Mouse (Mus musculus): Measurements from ENCODE around the gene Cdc37. TPM values are rescaled to one million over a fixed set of nuclear protein-coding genes. Genes with fewer than 3 reads are reported as not detected.
A peak's percentile ranks its signal among the peaks of the same experiment; 100 is the strongest.

Gene Cdc37
- polyA plus RNA-seq, 1 experiment from 2014 or later = 228 TPM

DNA sequence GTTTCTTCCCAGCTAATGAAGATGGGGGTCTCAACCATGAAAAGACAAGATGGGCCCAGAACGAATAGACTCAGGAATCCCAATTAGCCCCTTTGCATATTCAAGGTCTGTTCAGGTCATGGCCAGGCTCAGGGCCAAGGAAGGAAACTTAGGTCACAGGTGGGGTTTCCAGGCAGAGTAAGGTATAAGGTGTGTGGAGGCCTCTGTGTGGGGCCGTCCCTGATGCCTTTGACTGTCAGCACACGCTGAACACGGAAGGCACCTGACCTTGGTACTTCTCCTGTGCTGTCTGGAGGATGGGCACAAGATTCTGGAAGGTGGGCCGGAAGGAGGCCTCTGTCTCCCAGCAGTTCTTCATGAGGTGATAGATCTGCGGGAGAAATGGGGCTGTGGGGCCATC is 45.0 kb downstream of the Cdc37 start:
- Histone ChIP-seq H3K4me3 (no peak overlapping the region), H3K27me3 (no peaks in the 10 kb centered on the region), H3K9ac (no peak overlapping the region), H3K4me2 (no peak overlapping the region), H3K9me3 (no peaks in the 10 kb centered on the region), H3K36me3 (peaks cover 32% of the 10 kb centered on the region), H3K4me1 (replicated peaks) (no peaks in the 10 kb centered on the region), H3K27ac (replicated peaks) (no peak overlapping the region)
- no peak for ATAC-seq (ENCODE audit: low read depth)
- WGBS = 90% methylated on average over 6 of the region's 6 CpGs

DNA sequence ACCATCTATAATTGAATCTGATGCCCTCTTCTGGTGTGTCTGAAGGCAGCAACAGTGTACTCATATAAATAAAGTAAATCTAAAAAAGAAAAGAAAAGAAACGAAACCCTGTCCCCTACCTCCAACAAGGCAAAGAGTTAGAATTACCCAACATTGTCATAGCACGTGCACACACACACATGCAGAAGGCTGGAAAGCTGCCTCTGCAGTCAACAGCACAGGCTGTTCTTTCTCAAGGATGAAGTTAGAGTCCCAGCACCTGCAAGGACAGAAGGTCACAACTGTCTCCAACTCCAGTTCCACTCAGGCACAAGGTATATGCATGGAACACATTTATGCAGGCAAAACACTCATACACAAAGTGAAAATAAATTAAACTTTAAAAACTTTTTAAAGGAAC is 47.7 kb downstream of the Cdc37 start:
- H3K9ac ChIP-seq = no peak overlapping the region
- H3K9me3 ChIP-seq = no peaks in the 10 kb centered on the region
- H3K36me3 ChIP-seq = peaks cover 13% of the 10 kb centered on the region; the same call in 1 of the 2 replicates
- ATAC-seq (ENCODE audit: low read depth) = no peak
- no peaks in the 10 kb centered on the region for H3K4me1 ChIP-seq (replicated peaks)
- H3K4me3 ChIP-seq = no peak overlapping the region
- no peak overlapping the region for H3K4me2 ChIP-seq
- H3K27ac ChIP-seq (replicated peaks) = no peak overlapping the region
- H3K27me3 ChIP-seq = no peaks in the 10 kb centered on the region
- 89% methylated on average over 2 of the region's 2 CpGs for WGBS

DNA sequence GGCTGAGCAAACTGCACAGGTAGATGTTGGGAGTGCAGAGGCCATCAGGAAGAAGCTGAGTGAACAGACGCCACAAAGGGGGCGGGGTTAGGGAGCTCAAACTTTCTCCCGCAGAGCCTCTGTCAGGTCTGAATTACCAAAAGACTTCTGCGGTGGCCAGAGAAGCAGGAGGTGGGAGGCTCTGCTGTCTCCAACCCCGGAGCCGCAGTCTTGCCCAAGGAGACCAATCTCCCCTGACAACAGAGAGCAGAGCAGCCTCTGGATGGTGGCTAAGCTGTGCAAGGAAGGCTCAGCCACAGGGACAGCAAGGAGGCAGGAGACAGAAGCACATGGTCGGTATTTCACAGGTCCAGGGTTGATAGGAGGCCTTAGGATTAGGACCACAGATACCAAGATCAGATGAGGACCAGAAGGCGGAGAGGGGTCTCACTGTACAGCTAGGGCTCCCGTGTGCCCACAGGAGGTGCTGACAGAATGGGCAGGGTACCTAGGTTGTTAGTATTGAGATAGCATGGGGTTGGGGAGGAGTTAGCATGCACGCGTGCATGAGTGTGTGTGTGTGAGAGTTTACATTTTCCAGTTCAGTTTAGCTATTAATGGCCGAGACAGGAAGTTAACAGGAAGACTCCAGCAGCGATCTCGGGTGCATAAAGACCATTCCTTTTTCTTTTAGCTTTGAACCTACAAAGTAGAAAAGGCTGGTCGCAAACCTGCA is 49.2 kb downstream of the Cdc37 start:
- H3K9me3 ChIP-seq = no peaks in the 10 kb centered on the region
- H3K4me2 ChIP-seq = no peak overlapping the region
- H3K9ac ChIP-seq = 0 out of 2 replicates have a peak overlapping the region, but pooled peaks have one; percentile 17
- H3K4me1 ChIP-seq (replicated peaks) = no peaks in the 10 kb centered on the region
- no peaks in the 10 kb centered on the region for H3K27me3 ChIP-seq
- peaks cover 10% of the 10 kb centered on the region; the same call in 1 of the 2 replicates for H3K36me3 ChIP-seq
- no peak for ATAC-seq (ENCODE audit: low read depth)
- H3K27ac ChIP-seq (replicated peaks) = no peak overlapping the region
- H3K4me3 ChIP-seq = no peak overlapping the region
- WGBS = 47% methylated on average over 15 of the region's 15 CpGs

DNA sequence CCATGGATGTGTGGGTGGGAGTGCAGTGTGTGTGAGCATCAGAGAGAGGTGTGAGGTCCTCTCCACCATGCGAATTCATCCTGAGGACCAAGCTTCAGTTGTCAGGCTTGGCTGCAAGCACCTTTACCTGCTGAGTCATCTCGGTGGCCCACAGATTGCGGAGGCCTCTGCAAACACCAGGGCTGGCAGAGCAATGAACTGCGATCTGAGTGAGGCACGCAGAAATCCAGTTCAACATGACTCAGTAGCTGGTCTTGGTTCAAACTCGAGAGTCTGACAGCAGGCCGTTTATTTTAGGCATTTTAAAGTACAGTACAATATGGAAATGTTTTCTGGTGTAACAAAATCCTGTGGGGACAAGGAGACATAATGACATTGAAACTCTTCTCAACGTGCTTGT is 52.0 kb downstream of the Cdc37 start:
- no peaks in the 10 kb centered on the region for H3K9me3 ChIP-seq
- no peak overlapping the region for H3K27ac ChIP-seq (replicated peaks)
- 85% methylated on average over 8 of the region's 8 CpGs for whole genome bisulfite sequencing
- no peak overlapping the region for H3K4me3 ChIP-seq
- no peaks in the 10 kb centered on the region for H3K36me3 ChIP-seq
- no peaks in the 10 kb centered on the region for H3K27me3 ChIP-seq
- no peak overlapping the region for H3K9ac ChIP-seq
- no peak for ATAC-seq (ENCODE audit: low read depth)
- H3K4me1 ChIP-seq (replicated peaks) = no peaks in the 10 kb centered on the region
- no peak overlapping the region for H3K4me2 ChIP-seq

DNA sequence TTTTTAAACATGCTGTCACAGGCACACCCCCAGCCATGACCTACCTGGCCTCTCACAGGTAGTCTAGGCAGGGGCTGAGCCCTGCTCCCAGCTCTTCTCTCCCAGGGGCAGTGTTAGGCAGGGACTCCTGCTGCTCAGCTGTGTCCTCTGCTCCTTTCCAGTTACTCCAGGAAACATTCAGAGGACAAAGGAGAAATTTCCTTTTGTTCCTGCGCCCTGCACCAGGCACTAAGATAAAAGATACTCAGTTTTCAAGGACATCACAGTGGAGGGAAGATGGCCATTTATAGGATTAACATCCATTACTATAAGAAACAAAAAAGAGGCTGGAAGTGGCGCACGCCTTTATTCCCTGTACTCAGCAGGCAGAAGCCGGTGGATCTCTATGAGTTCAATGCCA is 53.8 kb downstream of the Cdc37 start:
- Histone ChIP-seq H3K4me1 (replicated peaks) (peaks cover 5% of the 10 kb centered on the region), H3K4me2 (no peak overlapping the region), H3K36me3 (no peaks in the 10 kb centered on the region), H3K27ac (replicated peaks) (no peak overlapping the region), H3K4me3 (no peak overlapping the region), H3K9ac (no peak overlapping the region), H3K9me3 (no peaks in the 10 kb centered on the region), H3K27me3 (no peaks in the 10 kb centered on the region)
- 83% methylated on average over 4 of the region's 4 CpGs for WGBS
- no peak for ATAC-seq (ENCODE audit: low read depth)

DNA sequence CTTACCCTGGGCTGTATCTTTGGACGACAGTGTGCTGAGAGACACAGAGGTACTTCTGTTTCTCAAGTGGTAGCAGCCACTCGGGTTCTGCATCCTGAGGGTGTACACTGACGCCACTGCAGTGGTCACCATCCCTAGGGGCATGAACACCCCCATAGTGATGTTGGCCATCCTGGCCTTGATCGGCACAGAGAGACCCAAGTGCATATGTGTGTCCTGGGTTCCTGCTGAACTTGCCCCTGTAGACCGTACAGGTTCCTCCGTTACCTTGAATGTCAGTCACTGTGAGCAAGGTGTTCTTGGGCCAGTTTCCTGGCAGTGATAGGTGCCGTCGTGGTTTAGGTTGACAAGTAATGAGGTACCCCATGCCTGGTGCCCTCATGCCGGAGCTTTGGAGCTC is 56.4 kb downstream of the Cdc37 start:
- Histone ChIP-seq H3K9ac (no peak overlapping the region), H3K4me2 (no peak overlapping the region), H3K27ac (replicated peaks) (no peak overlapping the region), H3K27me3 (no peaks in the 10 kb centered on the region), H3K4me3 (no peak overlapping the region), H3K4me1 (replicated peaks) (peaks cover 23% of the 10 kb centered on the region), H3K36me3 (peaks cover 18% of the 10 kb centered on the region), H3K9me3 (no peaks in the 10 kb centered on the region)
- no peak for ATAC-seq (ENCODE audit: low read depth)
- 94% methylated on average over 9 of the region's 9 CpGs for WGBS

DNA sequence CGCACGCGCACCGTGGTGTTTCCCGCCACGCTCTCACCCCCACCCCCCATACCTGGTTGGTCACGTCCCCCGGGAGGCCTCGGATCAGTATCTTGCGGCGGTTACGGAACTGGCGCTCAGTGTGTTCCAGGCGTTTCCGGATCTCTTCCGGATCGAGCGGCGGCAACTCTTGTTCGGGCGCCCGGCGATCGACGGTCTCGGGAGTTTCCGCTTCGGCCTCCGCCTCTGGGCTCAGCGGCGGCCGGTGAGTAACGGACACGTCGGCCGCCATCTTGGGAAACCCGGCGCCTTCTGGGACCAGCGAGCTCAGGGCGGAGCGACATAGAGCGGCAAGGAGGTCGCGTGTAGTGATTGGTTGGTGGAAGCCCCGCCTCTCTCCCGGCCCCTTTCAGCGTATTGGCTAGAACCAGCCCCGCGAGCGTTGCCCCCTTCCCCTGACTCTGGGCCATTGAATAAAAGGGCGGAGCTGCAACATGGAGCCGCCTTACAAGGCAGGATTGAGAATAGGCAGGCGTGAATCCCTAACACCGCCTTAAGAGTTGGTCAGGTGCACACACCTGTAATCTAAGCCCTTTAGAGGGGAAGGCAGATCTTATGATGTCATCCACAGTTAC is 58.0 kb downstream of the Cdc37 start, which contains the start of the genes Gm38431 and Raver1:
Gm38431 (minus strand) TSS at position 291 of the 614 bp plus-strand sequence.
Raver1 (minus strand) TSS at position 302 of the 614 bp plus-strand sequence.
- Histone ChIP-seq H3K4me2 (peak within 1 kb of the TSS; percentile 90), H3K27me3 (no peaks in the 10 kb centered on the region), H3K9ac (peak within 1 kb of the TSS; percentile 80), H3K36me3 (peaks cover 34% of the 10 kb centered on the region), H3K9me3 (no peaks in the 10 kb centered on the region), H3K4me1 (replicated peaks) (peaks cover 23% of the 10 kb centered on the region), H3K27ac (replicated peaks) (peak within 1 kb of the TSS; percentile 86), H3K4me3 (peak within 1 kb of the TSS; percentile 59)
- peak; percentile 99 for ATAC-seq (ENCODE audit: low read depth)
- WGBS = under 1% methylated on average over 54 of the region's 54 CpGs

DNA sequence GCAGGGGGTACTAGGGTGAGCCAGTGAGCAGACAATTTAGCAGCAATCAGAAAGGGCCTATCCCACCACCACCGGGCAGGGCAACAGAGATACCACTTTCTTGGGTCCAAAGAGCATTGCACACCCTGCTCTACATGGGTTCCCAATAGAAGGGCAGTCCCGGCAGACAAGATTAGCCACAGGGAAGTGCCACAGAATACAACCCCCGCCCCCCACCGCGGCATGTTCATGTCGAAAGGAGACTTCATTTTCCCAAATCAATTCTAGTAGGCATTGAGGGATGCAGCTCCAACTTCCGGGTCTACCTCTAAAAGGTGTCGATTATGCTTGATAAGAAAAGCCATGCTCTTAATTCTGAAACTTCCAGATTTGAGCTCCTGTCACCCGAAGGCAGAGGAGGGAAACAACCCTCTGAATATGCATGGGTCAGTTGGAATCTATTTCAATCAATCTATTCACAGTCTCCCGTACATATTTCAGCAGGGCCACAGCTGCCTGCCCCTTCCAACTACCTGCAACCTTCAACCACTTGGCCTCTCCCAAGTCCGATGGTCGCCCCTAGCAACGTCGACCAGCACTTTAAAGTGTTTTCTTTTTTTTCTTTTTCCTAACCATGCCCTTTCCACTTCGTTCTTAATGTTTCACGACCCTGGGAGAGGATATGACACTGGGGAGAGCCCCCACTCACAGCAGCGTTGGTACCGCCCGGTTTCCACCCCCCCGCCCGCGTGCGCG is 58.6 kb downstream of the Cdc37 start:
- H3K27me3 ChIP-seq = no peaks in the 10 kb centered on the region
- H3K9ac ChIP-seq = peak overlapping the region; percentile 80
- WGBS = 4% methylated on average over 24 of the region's 24 CpGs
- H3K4me1 ChIP-seq (replicated peaks) = peaks cover 23% of the 10 kb centered on the region
- ATAC-seq (ENCODE audit: low read depth) = peak; percentile 36; the same call in 1 of the 2 replicates
- no peaks in the 10 kb centered on the region for H3K9me3 ChIP-seq
- H3K27ac ChIP-seq (replicated peaks) = peak overlapping the region; percentile 86
- H3K4me2 ChIP-seq = peak overlapping the region; percentile 90
- peak overlapping the region; percentile 59 for H3K4me3 ChIP-seq
- H3K36me3 ChIP-seq = peaks cover 41% of the 10 kb centered on the region

DNA sequence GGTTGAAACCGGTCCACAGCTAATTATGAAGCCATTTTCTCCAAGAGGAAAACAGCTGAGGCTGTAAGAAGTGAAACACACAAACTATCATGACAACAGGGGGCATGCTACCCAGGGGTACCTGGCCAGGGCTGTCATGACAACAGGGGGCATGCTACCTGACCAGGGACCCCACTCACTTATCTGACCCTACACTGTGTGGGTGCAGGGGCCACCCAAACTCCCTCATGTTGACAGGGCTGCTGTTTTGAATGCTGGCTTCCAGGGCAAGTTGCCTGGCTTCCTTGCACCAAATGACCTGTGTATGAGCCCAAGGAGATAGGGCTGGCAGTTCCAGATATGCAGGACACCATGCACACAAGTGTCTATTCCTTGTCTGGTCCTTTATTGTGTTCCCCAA is 59.2 kb downstream of the Cdc37 start:
- peak overlapping the region; percentile 90 for H3K4me2 ChIP-seq
- H3K36me3 ChIP-seq = peaks cover 47% of the 10 kb centered on the region
- 87% methylated on average over 1 of the region's 1 CpGs for WGBS
- no peaks in the 10 kb centered on the region for H3K27me3 ChIP-seq
- H3K9ac ChIP-seq = peak overlapping the region; percentile 80
- H3K27ac ChIP-seq (replicated peaks) = no peak overlapping the region
- H3K4me1 ChIP-seq (replicated peaks) = peaks cover 23% of the 10 kb centered on the region
- ATAC-seq (ENCODE audit: low read depth) = no peak
- peak overlapping the region; percentile 59 for H3K4me3 ChIP-seq
- no peaks in the 10 kb centered on the region for H3K9me3 ChIP-seq

DNA sequence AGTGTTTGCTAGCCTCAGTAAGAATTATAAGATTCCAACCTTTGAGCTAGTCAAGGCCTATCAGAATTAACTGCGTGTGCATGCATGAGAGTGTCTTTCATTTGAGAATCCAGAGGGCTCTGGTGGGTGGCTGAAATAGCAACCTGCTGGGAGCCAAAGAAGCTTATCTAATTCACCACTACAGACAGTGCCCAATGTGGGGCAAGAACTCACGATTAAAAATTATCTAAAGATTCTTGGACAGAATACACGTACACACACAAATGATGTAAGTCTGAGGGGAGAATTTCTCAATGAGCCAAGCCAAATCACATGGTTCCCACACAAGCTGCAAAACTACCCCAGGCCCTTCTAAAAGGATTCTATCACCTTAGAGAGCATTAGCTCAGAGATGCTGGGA is 66.5 kb downstream of the Cdc37 start:
- Histone ChIP-seq H3K27me3 (no peaks in the 10 kb centered on the region), H3K27ac (replicated peaks) (no peak overlapping the region), H3K4me3 (no peak overlapping the region), H3K4me1 (replicated peaks) (no peaks in the 10 kb centered on the region; the same call in 1 of the 2 replicates), H3K9ac (no peak overlapping the region), H3K4me2 (no peak overlapping the region), H3K9me3 (no peaks in the 10 kb centered on the region), H3K36me3 (peaks cover 95% of the 10 kb centered on the region)
- no peak for ATAC-seq (ENCODE audit: low read depth)
- 95% methylated on average over 3 of the region's 3 CpGs for WGBS
